In genomic region chr7:111082043-111082821, GRCm38 (mm10) we compare ENCODE assay signal across 8 mouse cellular contexts. TPM values are rescaled to one million over a fixed set of nuclear protein-coding genes. Genes with fewer than 3 reads are reported as not detected.
A peak's percentile ranks its signal among the peaks of the same experiment; 100 is the strongest.
DNase-seq lines count a peak whose midpoint lies in the region; ATAC-seq and TF ChIP-seq lines count a peak whose summit lies in the region.

No protein-coding gene starts in this region.

- 0 out of 2 replicates have a peak, but pooled peaks cover 9% of the 10 kb centered on the region for H3K4me1 ChIP-seq in hindbrain, postnatal 0 days (ENCODE audit: insufficient read depth, low read length)

- no peaks in the 10 kb centered on the region for H3K9me3 ChIP-seq in hindbrain, postnatal 0 days (ENCODE audit: low read length)

- H3K4me3 ChIP-seq in hindbrain, postnatal 0 days (ENCODE audit: low read length) = peak overlapping the region; percentile 99
- peak overlapping the region; percentile 91 for H3K4me3 ChIP-seq in left cerebral cortex, adult 2 months
- peak overlapping the region; percentile 92 for H3K4me3 ChIP-seq in macrophage (ENCODE audit: inconsistent target)

- peaks cover 48% of the 10 kb centered on the region for H3K79me2 ChIP-seq in macrophage (ENCODE audit: inconsistent target)

- H3K9ac ChIP-seq in hindbrain, postnatal 0 days (replicated peaks; ENCODE audit: low read length) = peak overlapping the region; percentile 100

- H3K27ac ChIP-seq in hindbrain, postnatal 0 days = peak overlapping the region; percentile 100
- peak overlapping the region; percentile 98 for H3K27ac ChIP-seq in left cerebral cortex, adult 2 months
- peak overlapping the region; percentile 81 for H3K27ac ChIP-seq in macrophage

- DNase-seq in gastrocnemius, adult 8-10 months (ENCODE audit: low spot score in 2 of 2) = peak; percentile 78 to 83
- peak; percentile 93 for DNase-seq in hindbrain, postnatal 0 days (ENCODE audit: low spot score)
- DNase-seq in left cerebral cortex, adult 2 months (ENCODE audit: extremely low spot score in 1 of 2, low spot score in 2 of 2) = peak; percentile 79 to 82
- peak; percentile 84 for DNase-seq in retina, postnatal 7 days (ENCODE audit: low read depth, low spot score)
- DNase-seq in urinary bladder, adult 18-20 months (ENCODE audit: low spot score in 2 of 2) = peak; percentile 75 to 79

- peak; percentile 13; the same call in 1 of the 2 replicates for TF ChIP-seq CTCF in hindbrain, postnatal 0 days (IDR thresholded peaks at IDR 0.05; ENCODE audit: low read depth)
- no peak; the same call in 1 of the 2 replicates for TF ChIP-seq CTCF in left cerebral cortex, adult 2 months (IDR thresholded peaks at IDR 0.05)

- intact Hi-C loops in left cerebral cortex, adult 2 months (cut with DNase I) = loop anchor here (2.0 to 5.0 kb wide), 2 partner anchors 55 to 75 kb away; partner anchors contain the start of gene Ctr9

- peak; percentile 40 for ATAC-seq in activated CD4-positive, CD25-positive, alpha-beta regulatory T cell, adult 4 months
- peak; percentile 14 for ATAC-seq in common myeloid progenitor, adult 5-6 weeks (replicated peaks; ENCODE audit: low read depth, poor library complexity, severe bottlenecking)
- peak; percentile 84 for ATAC-seq in hindbrain, postnatal 0 days

- H3K4me2 ChIP-seq in hindbrain, postnatal 0 days (ENCODE audit: low read depth, low read length) = peak overlapping the region; percentile 72

- H3K27me3 ChIP-seq in hindbrain, postnatal 0 days (ENCODE audit: insufficient read depth, low read length) = no peaks in the 10 kb centered on the region

- H3K36me3 ChIP-seq in hindbrain, postnatal 0 days (ENCODE audit: insufficient read depth, low read length) = peaks cover 32% of the 10 kb centered on the region
- peaks cover 36% of the 10 kb centered on the region for H3K36me3 ChIP-seq in macrophage (ENCODE audit: inconsistent target)

- under 1% methylated on average over 73 of the region's 83 CpGs for WGBS in hindbrain, postnatal 0 days
- WGBS in macrophage (ENCODE audit: missing documents) = under 1% methylated on average over 75 of the region's 83 CpGs

RNA-seq across cellular contexts. Expression of gene Eif4g2, which starts 0.6 kb away (rescaled TPM):
- 100 to 1,000 TPM; 799 to 823 TPM for polyA plus RNA-seq in activated CD4-positive, CD25-positive, alpha-beta regulatory T cell, adult 4 months (2017; shearing (Covaris generic))
- total RNA-seq in common myeloid progenitor, adult 5-6 weeks (2017) = 982 and 1,289 TPM in 2 replicates
- total RNA-seq in gastrocnemius, adult 8-10 months (2022) = 100 to 1,000 TPM; 685 to 750 (median 713) TPM
- total RNA-seq in hindbrain, postnatal 0 days (2014; rRNA removed) = 322 and 354 TPM in 2 replicates
- 706 and 761 TPM in 2 replicates for polyA plus RNA-seq in hindbrain, postnatal 0 days (2015; fragmentation: Nextera tagmentation; extraction: Ambion mirVana)
- total RNA-seq in left cerebral cortex, adult 2 months (2021) = 100 to 1,000 TPM; 624 to 655 TPM
- total RNA-seq in macrophage (2018; cell fraction: chromatin; rRNA removed) = 1,000 to 10,000 TPM in 7 of 26 experiments, 100 to 1,000 TPM in 19; 537 to 1,562 (median 775) TPM
- 100 to 1,000 TPM; 370 to 672 (median 491) TPM for total RNA-seq in macrophage (2018; cell fraction: cytosol; rRNA removed)
- 100 to 1,000 TPM; 455 to 968 (median 653) TPM for total RNA-seq in macrophage (2018; cell fraction: nucleus; rRNA removed)
- polyA plus RNA-seq in macrophage (2018) = 339 to 673 TPM (median 528 TPM) in 3 replicates

RNA-seq across cellular contexts. Expression of gene Ctr9, which starts 53.5 kb away (rescaled TPM):
- polyA plus RNA-seq in activated CD4-positive, CD25-positive, alpha-beta regulatory T cell, adult 4 months (2017; shearing (Covaris generic)) = 10 to 100 TPM; 31.5 to 34.1 TPM
- total RNA-seq in common myeloid progenitor, adult 5-6 weeks (2017) = 87.3 and 90.9 TPM in 2 replicates
- 10 to 100 TPM; 13.3 to 16.2 (median 14.9) TPM for total RNA-seq in gastrocnemius, adult 8-10 months (2022)
- 33.6 and 42.3 TPM in 2 replicates for total RNA-seq in hindbrain, postnatal 0 days (2014; rRNA removed)
- polyA plus RNA-seq in hindbrain, postnatal 0 days (2015; fragmentation: Nextera tagmentation; extraction: Ambion mirVana) = 57.6 and 60.0 TPM in 2 replicates
- total RNA-seq in left cerebral cortex, adult 2 months (2021) = 10 to 100 TPM; 40.7 to 44.8 TPM
- 10 to 100 TPM; 20.4 to 64.6 (median 39.5) TPM for total RNA-seq in macrophage (2018; cell fraction: chromatin; rRNA removed)
- total RNA-seq in macrophage (2018; cell fraction: cytosol; rRNA removed) = 10 to 100 TPM; 12.0 to 23.0 (median 17.5) TPM
- 10 to 100 TPM; 15.7 to 44.2 (median 23.5) TPM for total RNA-seq in macrophage (2018; cell fraction: nucleus; rRNA removed)
- polyA plus RNA-seq in macrophage (2018) = 18.6 to 33.3 TPM (median 23.4 TPM) in 3 replicates

Comparison
In these comparisons a context has a peak if more than half of its experiments do, and no peak if none do; other contexts are left out.
1. Peak in every context shown above with its lines: DNase-seq, ATAC-seq, H3K4me3 ChIP-seq and H3K27ac ChIP-seq.
2. ATAC-seq: peak in every context shown above with its lines; median percentile 84 in hindbrain, postnatal 0 days; 40 in activated CD4-positive, CD25-positive, alpha-beta regulatory T cell, adult 4 months; 14 in common myeloid progenitor, adult 5-6 weeks.